Mouse (Mus musculus): ENCODE measurements at regions not wholly inside any gene's neighbourhood (a gene's known extent, or its start where the extent isn't known, plus 50 kb on each side); places are given as distances from the start of the nearest gene placed in this dataset.
"Not testable (repeated sequence)": the region's sequence is repeated elsewhere in the genome, so short reads cannot be mapped to it uniquely, and the experiment has no call there.

GRCm38 (mm10) chr14:48800100-48800449, 126.5 kb upstream of the Otx2 start:
- Histone ChIP-seq H3K9me3 (ENCODE audit: control insufficient read depth, low read length) (no peaks in the 10 kb centered on the region), H3K4me1 (ENCODE audit: control insufficient read depth, insufficient read depth, low read length) (no peaks in the 10 kb centered on the region), H3K27ac (ENCODE audit: low read depth, low read length) (no peak overlapping the region), H3K4me3 (ENCODE audit: low read depth, low read length) (no peak overlapping the region), H3K9ac (ENCODE audit: low read length) (no peak overlapping the region), H3K4me2 (ENCODE audit: low read depth) (no peak overlapping the region), H3K27me3 (ENCODE audit: control insufficient read depth, insufficient read depth, low read length) (no peaks in the 10 kb centered on the region), H3K36me3 (ENCODE audit: control insufficient read depth, insufficient read depth, low read length) (no peaks in the 10 kb centered on the region)
- DNase-seq (ENCODE audit: low spot score) (no peak), ATAC-seq (ENCODE audit: insufficient read depth, low FRiP score, low TSS enrichment) (no peak)
- WGBS: 32% methylated on average over 4 of the region's 4 CpGs

- Histone ChIP-seq H3K4me2 (ENCODE audit: low read depth) (no peak overlapping the region), H3K9me3 (ENCODE audit: control insufficient read depth, low read length) (no peaks in the 10 kb centered on the region), H3K4me3 (ENCODE audit: low read depth, low read length) (no peak overlapping the region), H3K27me3 (ENCODE audit: control insufficient read depth, insufficient read depth, low read length) (no peaks in the 10 kb centered on the region), H3K36me3 (ENCODE audit: control insufficient read depth, insufficient read depth, low read length) (no peaks in the 10 kb centered on the region), H3K9ac (ENCODE audit: low read length) (no peak overlapping the region), H3K4me1 (ENCODE audit: control insufficient read depth, insufficient read depth, low read length) (no peaks in the 10 kb centered on the region), H3K27ac (ENCODE audit: low read depth, low read length) (no peak overlapping the region)
- ATAC-seq (ENCODE audit: insufficient read depth, low FRiP score, low TSS enrichment) (no peak), DNase-seq (ENCODE audit: low spot score) (no peak)
- WGBS: 44% methylated on average over 10 of the region's 10 CpGs
These were observed 126.0 kb upstream of the Otx2 start for GRCm38 (mm10) chr14:48799442-48800099.

GRCm38 (mm10) chr14:48791507-48791906, 117.9 kb upstream of the Otx2 start:
- Histone ChIP-seq H3K27me3 (ENCODE audit: control insufficient read depth, insufficient read depth, low read length) (no peaks in the 10 kb centered on the region), H3K36me3 (ENCODE audit: control insufficient read depth, insufficient read depth, low read length) (no peaks in the 10 kb centered on the region), H3K9ac (ENCODE audit: low read length) (no peak overlapping the region), H3K4me1 (ENCODE audit: control insufficient read depth, insufficient read depth, low read length) (no peaks in the 10 kb centered on the region), H3K4me3 (ENCODE audit: low read depth, low read length) (no peak overlapping the region), H3K27ac (ENCODE audit: low read depth, low read length) (no peak overlapping the region), H3K4me2 (ENCODE audit: low read depth) (no peak overlapping the region), H3K9me3 (ENCODE audit: control insufficient read depth, low read length) (no peaks in the 10 kb centered on the region)
- WGBS: 81% methylated on average over 5 of the region's 5 CpGs
- ATAC-seq (ENCODE audit: insufficient read depth, low FRiP score, low TSS enrichment) (no peak), DNase-seq (ENCODE audit: low spot score) (no peak)

GRCm38 (mm10) chr14:48779327-48779726, 105.7 kb upstream of the Otx2 start:
- Histone ChIP-seq H3K27me3 (ENCODE audit: control insufficient read depth, insufficient read depth, low read length) (no peaks in the 10 kb centered on the region), H3K9ac (ENCODE audit: low read length) (no peak overlapping the region), H3K27ac (ENCODE audit: low read depth, low read length) (no peak overlapping the region), H3K4me2 (ENCODE audit: low read depth) (no peak overlapping the region), H3K4me1 (ENCODE audit: control insufficient read depth, insufficient read depth, low read length) (no peaks in the 10 kb centered on the region), H3K4me3 (ENCODE audit: low read depth, low read length) (no peak overlapping the region), H3K9me3 (ENCODE audit: control insufficient read depth, low read length) (no peaks in the 10 kb centered on the region), H3K36me3 (ENCODE audit: control insufficient read depth, insufficient read depth, low read length) (no peaks in the 10 kb centered on the region)
- no peak for ATAC-seq (ENCODE audit: insufficient read depth, low FRiP score, low TSS enrichment)
- 86% methylated on average over 1 of the region's 1 CpGs for WGBS
- DNase-seq (ENCODE audit: low spot score): no peak

- Histone ChIP-seq H3K4me3 (ENCODE audit: low read depth, low read length) (no peak overlapping the region), H3K4me1 (ENCODE audit: control insufficient read depth, insufficient read depth, low read length) (no peaks in the 10 kb centered on the region), H3K9me3 (ENCODE audit: control insufficient read depth, low read length) (no peaks in the 10 kb centered on the region), H3K4me2 (ENCODE audit: low read depth) (no peak overlapping the region), H3K9ac (ENCODE audit: low read length) (no peak overlapping the region), H3K27me3 (ENCODE audit: control insufficient read depth, insufficient read depth, low read length) (no peaks in the 10 kb centered on the region), H3K36me3 (ENCODE audit: control insufficient read depth, insufficient read depth, low read length) (no peaks in the 10 kb centered on the region), H3K27ac (ENCODE audit: low read depth, low read length) (no peak overlapping the region)
- WGBS: 81% methylated on average over 9 of the region's 9 CpGs
- DNase-seq (ENCODE audit: low spot score): no peak
- ATAC-seq (ENCODE audit: insufficient read depth, low FRiP score, low TSS enrichment): no peak
These were observed 97.2 kb upstream of the Otx2 start for GRCm38 (mm10) chr14:48770832-48771231.

GRCm38 (mm10) chr14:48762691-48763090, 89.1 kb upstream of the Otx2 start:
- WGBS: 86% methylated on average over 5 of the region's 5 CpGs

GRCm38 (mm10) chr14:48761002-48761648, 87.5 kb upstream of the Otx2 start:
- Histone ChIP-seq H3K27me3 (ENCODE audit: control insufficient read depth, insufficient read depth, low read length) (no peaks in the 10 kb centered on the region), H3K4me1 (ENCODE audit: control insufficient read depth, insufficient read depth, low read length) (no peaks in the 10 kb centered on the region), H3K9me3 (ENCODE audit: control insufficient read depth, low read length) (no peaks in the 10 kb centered on the region), H3K4me3 (ENCODE audit: low read depth, low read length) (no peak overlapping the region), H3K4me2 (ENCODE audit: low read depth) (no peak overlapping the region), H3K9ac (ENCODE audit: low read length) (no peak overlapping the region; the same call in 1 of the 2 replicates), H3K36me3 (ENCODE audit: control insufficient read depth, insufficient read depth, low read length) (no peaks in the 10 kb centered on the region), H3K27ac (ENCODE audit: low read depth, low read length) (no peak overlapping the region)
- ATAC-seq (ENCODE audit: insufficient read depth, low FRiP score, low TSS enrichment) (peak; percentile 48; the same call in 1 of the 2 replicates), DNase-seq (ENCODE audit: low spot score) (peak; percentile 37)
- WGBS: 70% methylated on average over 7 of the region's 7 CpGs

More at GRCm38 (mm10) chr14:48762691-48763090, 89.1 kb upstream of the Otx2 start:
- Histone ChIP-seq H3K36me3 (ENCODE audit: control insufficient read depth, insufficient read depth, low read length) (no peaks in the 10 kb centered on the region), H3K9ac (ENCODE audit: low read length) (no peak overlapping the region), H3K4me1 (ENCODE audit: control insufficient read depth, insufficient read depth, low read length) (no peaks in the 10 kb centered on the region), H3K4me3 (ENCODE audit: low read depth, low read length) (no peak overlapping the region), H3K4me2 (ENCODE audit: low read depth) (no peak overlapping the region), H3K27me3 (ENCODE audit: control insufficient read depth, insufficient read depth, low read length) (no peaks in the 10 kb centered on the region), H3K9me3 (ENCODE audit: control insufficient read depth, low read length) (no peaks in the 10 kb centered on the region), H3K27ac (ENCODE audit: low read depth, low read length) (no peak overlapping the region)
- DNase-seq (ENCODE audit: low spot score) (no peak), ATAC-seq (ENCODE audit: insufficient read depth, low FRiP score, low TSS enrichment) (no peak)

GRCm38 (mm10) chr14:48755096-48755495, 81.5 kb upstream of the Otx2 start:
- not testable (repeated sequence) for H3K36me3 ChIP-seq (ENCODE audit: control insufficient read depth, insufficient read depth, low read length); H3K9me3 ChIP-seq (ENCODE audit: control insufficient read depth, low read length); ATAC-seq (ENCODE audit: insufficient read depth, low FRiP score, low TSS enrichment); H3K9ac ChIP-seq (ENCODE audit: low read length); DNase-seq (ENCODE audit: low spot score); H3K4me3 ChIP-seq (ENCODE audit: low read depth, low read length); H3K4me2 ChIP-seq (ENCODE audit: low read depth); H3K27ac ChIP-seq (ENCODE audit: low read depth, low read length)
- Histone ChIP-seq H3K4me1 (ENCODE audit: control insufficient read depth, insufficient read depth, low read length) (peaks cover 21% of the 10 kb centered on the region), H3K27me3 (ENCODE audit: control insufficient read depth, insufficient read depth, low read length) (peaks cover 13% of the 10 kb centered on the region)
- 89% methylated on average over 5 of the region's 5 CpGs for WGBS

GRCm38 (mm10) chr14:48754080-48754720, 80.6 kb upstream of the Otx2 start:
- peaks cover 13% of the 10 kb centered on the region for H3K27me3 ChIP-seq (ENCODE audit: control insufficient read depth, insufficient read depth, low read length)
- ATAC-seq (ENCODE audit: insufficient read depth, low FRiP score, low TSS enrichment) (peak; percentile 50; the same call in 1 of the 2 replicates), DNase-seq (ENCODE audit: low spot score) (peak; percentile 35)
- 12% methylated on average over 11 of the region's 11 CpGs for WGBS
- no peak overlapping the region for H3K4me3 ChIP-seq (ENCODE audit: low read depth, low read length)
- no peaks in the 10 kb centered on the region for H3K36me3 ChIP-seq (ENCODE audit: control insufficient read depth, insufficient read depth, low read length)
- peaks cover 21% of the 10 kb centered on the region for H3K4me1 ChIP-seq (ENCODE audit: control insufficient read depth, insufficient read depth, low read length)
- H3K27ac ChIP-seq (ENCODE audit: low read depth, low read length): no peak overlapping the region
- no peak overlapping the region for H3K4me2 ChIP-seq (ENCODE audit: low read depth)
- H3K9ac ChIP-seq (ENCODE audit: low read length): no peak overlapping the region
- no peaks in the 10 kb centered on the region for H3K9me3 ChIP-seq (ENCODE audit: control insufficient read depth, low read length)

All from neural tube, embryonic 11.5 days (tissue).